8 mouse cellular contexts compared by ENCODE assay signal in genomic region chr5:36313353-36314079, GRCm38 (mm10).
DNase-seq lines count a peak whose midpoint lies in the region; ATAC-seq and TF ChIP-seq lines count a peak whose summit lies in the region.

No protein-coding gene starts in this region.

- H3K4me3 ChIP-seq in embryonic facial prominence, embryonic 12.5 days: no peak overlapping the region
- H3K4me3 ChIP-seq in heart, embryonic 12.5 days: no peak overlapping the region
- no peak overlapping the region for H3K4me3 ChIP-seq in lung, postnatal 0 days (ENCODE audit: low read depth, low read length)
- no peak overlapping the region for H3K4me3 ChIP-seq in stomach, embryonic 15.5 days (replicated peaks)

- no peaks in the 10 kb centered on the region for H3K27me3 ChIP-seq in embryonic facial prominence, embryonic 12.5 days
- 0 out of 2 replicates have a peak, but pooled peaks cover 4% of the 10 kb centered on the region for H3K27me3 ChIP-seq in heart, embryonic 12.5 days (replicated peaks)
- H3K27me3 ChIP-seq in lung, postnatal 0 days (replicated peaks; ENCODE audit: insufficient read depth, low read length): no peaks in the 10 kb centered on the region
- H3K27me3 ChIP-seq in stomach, embryonic 15.5 days (replicated peaks): no peaks in the 10 kb centered on the region

- TF ChIP-seq EP300 in lung, postnatal 0 days (IDR thresholded peaks at IDR 0.05): no peak

- DNase-seq in R1 (ENCODE audit: low read depth, low spot score): peak; percentile 82
- peak; percentile 72 for DNase-seq in kidney, adult 9 months
- DNase-seq in lung, postnatal 0 days (ENCODE audit: low spot score): peak; percentile 69
- DNase-seq in spleen, adult 18-20 months: no peak

- 17% methylated on average over 16 of the region's 16 CpGs for WGBS in embryonic facial prominence, embryonic 12.5 days
- 29% methylated on average over 16 of the region's 16 CpGs for WGBS in heart, embryonic 12.5 days
- whole genome bisulfite sequencing in lung, postnatal 0 days: 17% methylated on average over 16 of the region's 16 CpGs
- WGBS in stomach, embryonic 15.5 days: 30% methylated on average over 16 of the region's 16 CpGs

- peak overlapping the region; percentile 80 for H3K27ac ChIP-seq in embryonic facial prominence, embryonic 12.5 days
- peak overlapping the region; percentile 66 for H3K27ac ChIP-seq in heart, embryonic 12.5 days (ENCODE audit: poor library complexity, severe bottlenecking)
- H3K27ac ChIP-seq in lung, postnatal 0 days (ENCODE audit: low read length): peak overlapping the region; percentile 15; the same call in 1 of the 2 replicates
- peak overlapping the region; percentile 2; the same call in 1 of the 2 replicates for H3K27ac ChIP-seq in stomach, embryonic 15.5 days

- no peaks in the 10 kb centered on the region for H3K36me3 ChIP-seq in embryonic facial prominence, embryonic 12.5 days
- no peaks in the 10 kb centered on the region for H3K36me3 ChIP-seq in heart, embryonic 12.5 days
- no peaks in the 10 kb centered on the region for H3K36me3 ChIP-seq in lung, postnatal 0 days (ENCODE audit: insufficient read depth, low read length)
- H3K36me3 ChIP-seq in stomach, embryonic 15.5 days: no peaks in the 10 kb centered on the region

- H3K9ac ChIP-seq in embryonic facial prominence, embryonic 12.5 days: no peak overlapping the region
- H3K9ac ChIP-seq in heart, embryonic 12.5 days: peak overlapping the region; percentile 23; the same call in 1 of the 2 replicates
- no peak overlapping the region for H3K9ac ChIP-seq in lung, postnatal 0 days (replicated peaks; ENCODE audit: low read depth)
- H3K9ac ChIP-seq in stomach, embryonic 15.5 days: no peak overlapping the region

- H3K4me1 ChIP-seq in embryonic facial prominence, embryonic 12.5 days: peaks cover 18% of the 10 kb centered on the region
- peaks cover 29% of the 10 kb centered on the region for H3K4me1 ChIP-seq in heart, embryonic 12.5 days (replicated peaks)
- peaks cover 7% of the 10 kb centered on the region; the same call in 1 of the 2 replicates for H3K4me1 ChIP-seq in lung, postnatal 0 days (ENCODE audit: insufficient read depth, low read depth, low read length)
- peaks cover 15% of the 10 kb centered on the region for H3K4me1 ChIP-seq in stomach, embryonic 15.5 days

- ATAC-seq in embryonic facial prominence, embryonic 12.5 days (ENCODE audit: insufficient number of reproducible peaks, insufficient read depth, low FRiP score, low TSS enrichment): peak; percentile 76
- peak; percentile 79 for ATAC-seq in heart, embryonic 12.5 days (ENCODE audit: insufficient number of reproducible peaks, low FRiP score)
- ATAC-seq in lung, postnatal 0 days: peak; percentile 78
- peak; percentile 45 for ATAC-seq in stomach, embryonic 15.5 days (ENCODE audit: insufficient read depth, low FRiP score, low read depth)
- ATAC-seq in megakaryocyte progenitor cell, adult 5-6 weeks (replicated peaks; ENCODE audit: poor library complexity): no peak

- TF ChIP-seq CTCF in lung, postnatal 0 days (IDR thresholded peaks at IDR 0.05): no peak

- no peaks in the 10 kb centered on the region for H3K9me3 ChIP-seq in embryonic facial prominence, embryonic 12.5 days
- no peaks in the 10 kb centered on the region for H3K9me3 ChIP-seq in heart, embryonic 12.5 days (replicated peaks)
- H3K9me3 ChIP-seq in lung, postnatal 0 days (ENCODE audit: low read length): no peaks in the 10 kb centered on the region
- no peaks in the 10 kb centered on the region for H3K9me3 ChIP-seq in stomach, embryonic 15.5 days

- H3K4me2 ChIP-seq in embryonic facial prominence, embryonic 12.5 days (replicated peaks): peak overlapping the region; percentile 24
- H3K4me2 ChIP-seq in heart, embryonic 12.5 days: peak overlapping the region; percentile 41
- H3K4me2 ChIP-seq in lung, postnatal 0 days (replicated peaks; ENCODE audit: low read depth, low read length): no peak overlapping the region
- 0 out of 2 replicates have a peak overlapping the region, but pooled peaks have one; percentile 14 for H3K4me2 ChIP-seq in stomach, embryonic 15.5 days

Comparison
In these comparisons a context has a peak if more than half of its experiments do, and no peak if none do; other contexts are left out.
1. DNase-seq: peak in R1 (single experiment), kidney, adult 9 months (single experiment) and lung, postnatal 0 days (single experiment); none in spleen, adult 18-20 months (0 of 2).
2. H3K27ac ChIP-seq: peak in every context shown above with its lines; median percentile 80 in embryonic facial prominence, embryonic 12.5 days; 66 in heart, embryonic 12.5 days; 15 in lung, postnatal 0 days; 2 in stomach, embryonic 15.5 days.